Mouse (Mus musculus) kidney, adult 2 months (tissue): ENCODE data around the gene Tspear. TPM values are rescaled to one million over a fixed set of nuclear protein-coding genes. Genes with fewer than 3 reads are reported as not detected.
"Not testable (repeated sequence)": the region's sequence is repeated elsewhere in the genome, so short reads cannot be mapped to it uniquely, and the experiment has no call there.

Experiments used
- DNase-seq: peaks from one replicate; pipeline ENCODE4 v3.0.0; 2021
- H3K27ac ChIP-seq: fragments of 200-500 bp; 2 replicates; pipeline ENCODE4 v1.5.1; 2012; ENCODE audit warnings: low read depth, low read length, control low read depth, inconsistent platforms; ENCODE audit not compliant: insufficient read depth
- H3K27me3 ChIP-seq: fragments of 200-500 bp; replicated peaks from 2 replicates; pipeline ENCODE4 v1.6.1; 2012; ENCODE audit warnings: mild to moderate bottlenecking, moderate library complexity, low read length, inconsistent platforms; ENCODE audit not compliant: control insufficient read depth, insufficient read depth
- H3K36me3 ChIP-seq: fragments of 200-500 bp; 2 replicates; pipeline ENCODE4 v1.6.1; 2012; ENCODE audit warnings: mild to moderate bottlenecking, moderate library complexity, low read length, inconsistent platforms; ENCODE audit not compliant: control insufficient read depth, insufficient read depth
- H3K4me1 ChIP-seq: fragments of 200-500 bp; 2 replicates; pipeline ENCODE4 v1.6.1; 2011; ENCODE audit warnings: low read length; ENCODE audit not compliant: control insufficient read depth, insufficient read depth
- H3K4me3 ChIP-seq: fragments of 200-500 bp; 2 replicates; pipeline ENCODE4 v1.5.1; 2011; ENCODE audit warnings: mild to moderate bottlenecking, low read depth, low read length, control low read depth; ENCODE audit not compliant: insufficient read depth
- CTCF ChIP-seq: fragments of 200-500 bp; conservative IDR thresholded peaks from 2 replicates; pipeline ENCODE4 v1.5.1; 2011; ENCODE audit warnings: low read depth, mild to moderate bottlenecking, control low read depth, low read length, moderate library complexity, mixed read lengths; ENCODE audit not compliant: insufficient read depth, insufficient read length
- POLR2A ChIP-seq: fragments of 200-500 bp; IDR thresholded peaks from one replicate; pipeline ENCODE4 v1.6.1; 2011; ENCODE audit warnings: low read depth, low read length, control low read depth
- WGBS: fragments of 180-500 bp; shearing (Covaris S2); methylation state at CpG from one replicate; pipeline ENCODE4 v1.1.7; 2018; 5-methylcytosine and 5-hydroxymethylcytosine counted together
- polyA plus RNA-seq: library from polyadenylated mRNA; depleted of rRNA; stranded (reverse); fragments of >200 nt; gene quantifications from 2 replicates; pipeline ENCODE4 v1.2.3, GENCODE M21; 2012

Tspear gene
- polyA plus RNA-seq, 1 experiment = 1.2 TPM

DNA sequence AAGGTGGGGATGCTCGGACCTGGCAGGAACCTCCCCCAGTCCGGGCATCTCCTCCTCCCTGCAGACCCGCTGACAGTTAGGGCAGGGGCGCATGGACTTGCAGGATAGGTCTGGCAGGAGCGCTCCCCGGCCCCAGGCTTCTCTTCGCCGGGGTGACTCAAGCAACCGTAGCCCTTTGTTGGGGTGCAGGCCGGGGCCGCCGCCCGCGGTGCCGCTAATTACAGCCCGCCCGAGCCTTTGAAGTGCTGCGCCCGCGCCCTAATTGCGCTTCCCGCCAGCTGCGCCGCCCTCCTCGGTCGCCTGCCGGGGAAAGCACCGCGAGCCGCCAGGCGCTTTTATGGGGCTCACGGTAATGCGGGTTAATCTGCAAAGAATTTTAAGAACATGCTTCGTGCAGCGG lies 8.8 kb upstream of the Tspear start:
- Histone ChIP-seq H3K27ac (no peak overlapping the region), H3K4me3 (no peak overlapping the region), H3K36me3 (no peaks in the 10 kb centered on the region), H3K4me1 (no peaks in the 10 kb centered on the region), H3K27me3 (peaks cover 3% of the 10 kb centered on the region; the same call in 1 of the 2 replicates)
- TF ChIP-seq CTCF (no peak), POLR2A (no peak)
- DNase-seq = no peak
- WGBS = under 1% methylated on average over 35 of the region's 35 CpGs

DNA sequence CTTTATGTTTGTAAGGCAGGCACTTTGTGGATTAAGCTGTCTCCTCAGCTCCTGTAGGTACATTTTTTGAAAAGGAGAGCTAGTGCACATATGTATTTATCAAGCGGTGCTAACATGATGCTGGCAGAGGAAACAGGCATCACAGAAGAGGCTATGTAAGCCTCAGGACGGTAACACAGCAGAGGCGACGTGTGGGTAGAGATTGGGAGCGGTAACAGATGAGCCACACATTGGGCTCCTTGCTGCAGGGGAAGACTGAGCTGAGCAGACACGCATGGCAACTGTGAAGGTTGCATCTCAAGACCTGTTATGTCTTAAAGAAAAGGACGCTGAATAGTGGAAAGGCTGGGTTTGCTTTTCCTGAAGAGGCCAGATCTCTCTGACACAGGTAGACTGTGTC lies 3.4 kb upstream of the Tspear start:
- Histone ChIP-seq H3K27me3 (peaks cover 3% of the 10 kb centered on the region; the same call in 1 of the 2 replicates), H3K27ac (no peak overlapping the region), H3K4me1 (no peaks in the 10 kb centered on the region), H3K4me3 (no peak overlapping the region), H3K36me3 (no peaks in the 10 kb centered on the region)
- DNase-seq = no peak
- 83% methylated on average over 7 of the region's 7 CpGs for WGBS
- TF ChIP-seq CTCF (no peak), POLR2A (no peak)

DNA sequence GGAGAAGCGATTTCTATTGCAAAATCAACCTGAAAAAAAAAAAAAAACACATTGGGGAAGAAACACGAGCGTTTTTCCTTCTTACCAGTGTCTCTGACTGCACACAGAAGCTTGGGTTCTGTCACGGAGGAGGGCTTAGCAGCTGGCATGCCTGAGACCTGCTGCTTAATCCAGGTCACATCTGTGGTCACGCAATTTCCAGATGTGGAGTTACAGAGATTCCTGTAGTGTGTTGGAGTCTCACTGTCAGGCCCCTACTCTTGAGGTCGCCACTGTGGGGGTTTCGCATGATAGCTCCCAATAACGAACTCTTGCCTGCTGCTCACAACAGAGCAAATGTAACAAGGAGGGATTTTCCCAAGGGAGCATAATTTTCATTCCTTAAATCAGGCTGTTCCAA lies 2.2 kb upstream of the Tspear start:
- no peaks in the 10 kb centered on the region for H3K4me1 ChIP-seq
- H3K27me3 ChIP-seq = no peaks in the 10 kb centered on the region
- no peaks in the 10 kb centered on the region for H3K36me3 ChIP-seq
- no peak overlapping the region for H3K27ac ChIP-seq
- TF ChIP-seq CTCF (no peak), POLR2A (no peak)
- no peak for DNase-seq
- H3K4me3 ChIP-seq = no peak overlapping the region
- 30% methylated on average over 8 of the region's 8 CpGs for WGBS

DNA sequence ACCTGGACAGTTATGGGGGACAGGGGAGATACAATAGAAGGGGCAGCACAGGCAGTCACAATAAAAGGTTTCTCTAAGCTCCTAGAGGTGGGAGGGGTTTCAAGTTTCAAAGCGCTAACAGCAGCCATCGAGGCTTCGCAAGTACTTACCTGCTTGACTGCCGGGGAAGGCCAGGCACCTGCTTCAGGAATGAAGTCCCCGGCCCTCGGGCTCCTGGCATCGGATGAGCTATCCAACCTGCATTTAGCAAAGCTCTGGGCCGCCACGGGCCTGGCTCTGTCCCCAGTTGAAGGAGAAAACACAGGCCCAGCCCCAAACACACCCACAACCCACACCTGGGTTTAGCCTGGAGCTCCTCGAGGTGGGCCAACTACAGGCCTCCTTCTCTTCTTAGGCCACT lies 652 bp downstream of the Tspear start:
- 32% methylated on average over 10 of the region's 10 CpGs for WGBS
- no peak for TF ChIP-seq CTCF
- TF ChIP-seq POLR2A = no peak

DNA sequence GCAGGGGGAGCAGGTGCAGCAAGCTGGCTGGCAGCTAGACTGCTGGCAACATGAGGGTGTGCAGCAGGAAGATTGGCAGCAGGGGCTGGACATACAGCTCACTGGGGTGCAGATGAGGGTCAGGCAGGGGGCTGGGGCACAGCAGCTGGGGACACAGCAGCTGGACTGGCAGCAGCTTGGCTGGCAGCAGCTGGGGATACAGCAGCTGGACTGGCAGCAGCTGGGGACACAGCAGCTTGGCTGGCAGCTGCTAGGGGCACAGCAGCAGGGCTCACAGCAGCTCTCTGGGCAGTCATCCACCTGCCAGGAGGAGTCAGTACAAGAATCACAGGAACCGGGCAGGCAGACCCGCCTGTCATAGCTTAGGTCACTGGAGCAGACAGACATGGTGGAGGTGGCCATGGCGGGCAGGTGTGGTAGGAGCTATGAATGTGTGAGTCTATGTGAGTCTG lies 4.0 kb downstream of the Tspear start, which contains the start of gene Gm19402:
Gene Gm19402, minus strand, starts transcription at position 402 of the 452 bp plus-strand sequence.
- not testable (repeated sequence) for H3K27ac ChIP-seq, H3K4me3 ChIP-seq, DNase-seq, H3K4me1 ChIP-seq, H3K27me3 ChIP-seq, H3K36me3 ChIP-seq
- WGBS = 63% methylated on average over 3 of the region's 3 CpGs

More for the DNA sequence above, 652 bp downstream of the Tspear start:
- Histone ChIP-seq H3K27me3 (no peaks in the 10 kb centered on the region), H3K27ac (no peak overlapping the region), H3K4me1 (no peaks in the 10 kb centered on the region), H3K4me3 (no peak overlapping the region), H3K36me3 (no peaks in the 10 kb centered on the region)
- DNase-seq = no peak

DNA sequence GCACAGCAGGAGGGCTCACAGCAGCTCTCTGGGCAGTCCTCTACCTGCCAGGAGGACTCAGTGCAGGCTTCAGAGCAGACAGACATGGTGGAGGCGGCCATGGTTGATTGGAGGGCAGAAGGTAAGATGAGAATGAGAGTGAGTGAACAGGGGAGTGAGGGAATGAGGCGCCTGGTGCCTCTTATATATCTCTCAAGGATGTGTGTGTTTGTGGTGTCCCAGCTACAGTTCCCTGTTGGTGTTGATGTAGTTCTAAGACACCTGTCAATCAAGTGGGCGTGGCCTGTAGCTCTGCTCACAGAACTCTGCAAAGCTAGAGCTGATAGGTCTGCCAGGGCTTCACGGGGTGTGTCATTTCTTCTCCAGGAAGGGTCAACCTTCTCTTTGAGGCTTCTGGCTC lies 10.8 kb downstream of the Tspear start, which contains the start of gene Gm9508:
Gene Gm9508, minus strand, starts transcription at position 101 of the 400 bp plus-strand sequence.
- H3K4me3 ChIP-seq = no peak within 1 kb of the TSS
- no peak within 1 kb of the TSS for H3K27ac ChIP-seq
- TF ChIP-seq CTCF = no peak
- no peak for TF ChIP-seq POLR2A
- no peaks in the 10 kb centered on the region for H3K36me3 ChIP-seq
- H3K4me1 ChIP-seq = no peaks in the 10 kb centered on the region
- DNase-seq = no peak
- no peaks in the 10 kb centered on the region for H3K27me3 ChIP-seq
- whole genome bisulfite sequencing = 38% methylated on average over 4 of the region's 4 CpGs

DNA sequence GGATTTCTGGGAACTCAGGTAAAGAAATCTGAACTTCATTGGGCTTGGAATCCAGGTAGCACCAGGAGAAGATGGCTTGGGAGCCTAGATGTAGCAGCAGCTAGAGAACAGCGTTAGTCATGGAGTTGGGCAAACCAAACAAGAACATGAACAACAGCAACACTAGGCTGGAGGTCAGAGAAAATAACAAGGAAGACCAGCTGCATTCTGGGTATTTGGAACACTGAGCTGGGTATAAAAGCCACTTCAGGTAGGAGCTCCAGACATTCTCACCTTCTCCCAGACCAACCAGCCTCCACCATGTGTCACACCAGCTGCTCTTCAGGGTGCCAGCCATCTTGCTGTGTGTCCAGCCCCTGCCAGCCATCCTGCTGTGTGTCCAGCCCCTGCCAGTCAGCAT lies 20.0 kb downstream of the Tspear start, which contains the start of gene Gm10272:
Gene Gm10272, plus strand, starts transcription at position 301 of the 400 bp plus-strand sequence.
- 95% methylated on average over 1 of the region's 1 CpGs for WGBS
- no peak within 1 kb of the TSS for H3K27ac ChIP-seq
- H3K27me3 ChIP-seq = no peaks in the 10 kb centered on the region
- H3K36me3 ChIP-seq = no peaks in the 10 kb centered on the region
- no peaks in the 10 kb centered on the region for H3K4me1 ChIP-seq
- no peak within 1 kb of the TSS for H3K4me3 ChIP-seq
- TF ChIP-seq CTCF = no peak
- TF ChIP-seq POLR2A = no peak
- no peak for DNase-seq

DNA sequence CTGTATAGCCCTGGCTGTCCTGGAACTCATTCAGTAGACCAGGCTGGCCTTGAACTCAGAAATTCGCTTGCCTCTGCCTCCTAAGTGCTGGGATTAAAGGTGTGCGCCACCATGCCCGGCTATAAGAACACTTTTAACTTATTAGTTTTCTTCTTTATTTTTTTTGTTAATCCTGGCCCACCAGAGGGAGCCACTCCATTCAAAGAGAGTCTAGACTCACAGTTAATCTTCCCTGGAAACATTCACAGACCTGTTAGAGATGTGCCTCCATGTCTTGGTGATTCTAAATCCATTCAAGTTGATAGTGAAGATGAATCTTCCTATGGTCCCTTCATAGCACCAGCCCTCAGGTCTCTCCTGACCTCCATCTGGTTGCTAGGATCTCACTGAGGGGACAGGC lies 23.5 kb downstream of the Tspear start:
- Histone ChIP-seq H3K36me3 (no peaks in the 10 kb centered on the region), H3K27ac (no peak overlapping the region), H3K27me3 (no peaks in the 10 kb centered on the region), H3K4me1 (no peaks in the 10 kb centered on the region), H3K4me3 (no peak overlapping the region)
- no peak for DNase-seq
- WGBS = 79% methylated on average over 3 of the region's 3 CpGs
- TF ChIP-seq POLR2A = no peak
- TF ChIP-seq CTCF = no peak

DNA sequence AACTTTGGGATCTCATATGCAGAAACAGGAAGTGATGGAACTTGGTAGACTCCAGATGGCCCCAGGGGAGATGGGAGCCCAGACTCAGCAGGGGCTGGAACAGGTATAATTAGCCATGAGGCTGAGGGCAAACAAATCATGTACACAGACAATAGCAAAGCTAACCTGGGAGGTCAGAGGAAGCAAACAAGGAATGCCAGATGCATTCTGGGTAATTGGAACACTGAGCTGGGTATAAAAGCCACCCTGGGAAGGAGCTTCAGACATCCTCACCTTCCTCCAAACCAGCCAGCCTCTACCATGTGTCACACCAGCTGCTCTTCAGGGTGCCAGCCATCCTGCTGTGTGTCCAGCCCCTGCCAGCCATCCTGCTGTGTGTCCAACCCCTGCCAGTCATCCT lies 24.8 kb downstream of the Tspear start, which contains the start of gene Gm10024:
Gene Gm10024, plus strand, starts transcription at position 301 of the 400 bp plus-strand sequence.
- not testable (repeated sequence) for H3K27ac ChIP-seq, H3K36me3 ChIP-seq, H3K4me3 ChIP-seq, H3K4me1 ChIP-seq, DNase-seq, H3K27me3 ChIP-seq
